Mouse (Mus musculus): ENCODE data around the gene Slco6d1.

DNA sequence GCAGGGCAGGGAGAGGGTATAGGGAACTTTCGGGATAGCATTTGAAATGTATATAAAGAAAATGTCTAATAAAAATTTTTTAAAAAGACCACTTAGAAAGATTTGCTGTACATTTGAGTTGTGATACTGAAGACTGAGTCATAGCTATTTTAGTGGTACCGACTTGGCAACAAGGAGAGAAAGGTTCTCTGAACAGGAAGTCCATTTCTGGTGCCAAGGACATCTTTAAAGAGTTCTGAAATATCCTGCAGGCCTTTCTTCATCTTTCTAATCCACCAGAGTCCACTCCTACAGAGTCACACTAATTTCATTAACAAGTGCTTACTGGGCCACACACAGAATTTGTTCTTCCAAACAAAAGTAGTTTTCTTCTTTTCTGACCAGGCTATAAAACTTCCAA lies 85.1 kb downstream of the Slco6d1 start:
- TF ChIP-seq CTCF (IDR thresholded peaks at IDR 0.05; ENCODE audit: extremely low read depth, insufficient read depth, insufficient read length, insufficient replicate concordance) (no peak), POLR2A (IDR thresholded peaks at IDR 0.05; ENCODE audit: low read depth, low read length) (no peak)
